Mouse (Mus musculus) spleen, adult 2 months (tissue): ENCODE results near the gene Emilin2. TPM values are rescaled to one million over a fixed set of nuclear protein-coding genes. Genes with fewer than 3 reads are reported as not detected.
A peak's percentile ranks its signal among the peaks of the same experiment; 100 is the strongest.

Experiments used
- DNase-seq, 2 experiments: peaks; one replicate each; pipeline versions ENCODE4 v3.0.0 to v3.0.0-alpha.2; 2012 to 2021; ENCODE audit warnings: low spot score in 2 of 2, low read depth in 1 of 2
- H3K27ac ChIP-seq: fragments of 200-500 bp; 2 replicates; pipeline ENCODE4 v1.5.1; 2012; ENCODE audit warnings: low read length, inconsistent platforms; ENCODE audit not compliant: insufficient read depth
- H3K27me3 ChIP-seq: fragments of 200-500 bp; 2 replicates; pipeline ENCODE4 v1.6.1; 2012; ENCODE audit warnings: mild to moderate bottlenecking, moderate library complexity, low read length, inconsistent platforms; ENCODE audit not compliant: control insufficient read depth, insufficient read depth
- H3K36me3 ChIP-seq: fragments of 200-500 bp; 2 replicates; pipeline ENCODE4 v1.6.1; 2012; ENCODE audit warnings: mild to moderate bottlenecking, low read length, inconsistent platforms; ENCODE audit not compliant: control insufficient read depth, insufficient read depth
- H3K4me1 ChIP-seq: fragments of 200-500 bp; 2 replicates; pipeline ENCODE4 v1.6.1; 2011; ENCODE audit warnings: inconsistent platforms; ENCODE audit not compliant: control insufficient read depth, insufficient read depth, insufficient read length
- H3K4me3 ChIP-seq: fragments of 200-500 bp; 2 replicates; pipeline ENCODE4 v1.5.1; 2011; ENCODE audit warnings: mild to moderate bottlenecking, inconsistent platforms; ENCODE audit not compliant: insufficient read depth, insufficient read length; ENCODE audit errors: extremely low read depth
- CTCF ChIP-seq: fragments of 200-500 bp; IDR thresholded peaks from 2 replicates; pipeline ENCODE4 v1.5.1; 2011; ENCODE audit warnings: mild to moderate bottlenecking, inconsistent platforms; ENCODE audit not compliant: insufficient read depth, insufficient read length, insufficient replicate concordance; ENCODE audit errors: extremely low read depth
- POLR2A ChIP-seq: fragments of 200-500 bp; IDR thresholded peaks from 2 replicates; pipeline ENCODE4 v1.6.1; 2011; ENCODE audit warnings: low read depth, low read length, inconsistent platforms
- WGBS: fragments of 180-500 bp; shearing (Covaris S2); methylation state at CpG from one replicate; pipeline ENCODE4 v1.1.7; 2018; 5-methylcytosine and 5-hydroxymethylcytosine counted together
- polyA plus RNA-seq: library from polyadenylated mRNA; depleted of rRNA; stranded (reverse); fragments of >200 nt; gene quantifications from 2 replicates; pipeline ENCODE4 v1.2.3, GENCODE M21; 2012; rRNA removed

The Emilin2 gene
- polyA plus RNA-seq: 20.0 and 30.0 TPM in 2 replicates

DNA sequence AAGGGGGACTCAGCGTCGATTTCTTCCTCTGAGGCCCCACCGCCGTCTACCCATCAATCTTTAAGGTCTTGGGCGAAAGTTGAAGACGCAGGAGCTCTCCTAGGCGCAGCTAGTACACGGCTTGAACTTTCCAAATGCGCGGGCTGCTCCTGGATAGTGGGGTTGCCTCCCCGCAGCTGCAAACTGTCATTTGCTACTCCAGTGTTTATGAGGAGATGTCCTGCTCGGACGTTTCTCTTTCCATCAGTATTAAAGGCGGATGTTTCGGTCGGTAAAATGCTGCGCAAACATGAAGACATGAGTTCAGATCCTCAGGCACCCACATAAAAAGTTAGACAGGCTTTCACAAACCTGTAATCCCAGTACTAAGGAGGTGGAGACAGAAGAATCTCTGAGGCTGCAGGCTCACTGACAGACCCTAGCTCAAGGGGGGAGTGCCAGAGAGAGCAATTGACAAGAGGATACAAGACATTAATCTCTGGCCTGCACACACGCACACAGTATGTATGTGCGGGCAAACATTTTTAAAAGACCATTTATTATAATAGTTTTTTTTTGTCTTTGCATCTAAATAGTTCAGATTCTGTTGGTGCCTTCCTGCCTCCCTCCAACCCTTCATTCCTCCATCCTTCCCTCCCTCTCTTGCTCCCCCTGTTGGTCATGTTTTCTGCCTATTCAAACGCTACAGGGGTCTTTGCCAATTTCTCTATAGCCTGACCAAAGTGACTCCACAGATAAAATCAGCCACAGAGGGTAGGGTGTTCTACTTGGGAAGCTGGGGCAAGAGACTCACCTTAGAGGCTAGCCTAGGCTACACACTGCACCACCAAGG is at the start of gene Emilin2:
Emilin2 (minus strand) TSS at position 639 of the 832 bp plus-strand sequence.
- H3K27ac ChIP-seq: no peak within 1 kb of the TSS
- TF ChIP-seq CTCF: peak; percentile 39; the same call in 1 of the 2 replicates
- TF ChIP-seq POLR2A: no peak
- no peaks in the 10 kb centered on the region for H3K4me1 ChIP-seq

DNA sequence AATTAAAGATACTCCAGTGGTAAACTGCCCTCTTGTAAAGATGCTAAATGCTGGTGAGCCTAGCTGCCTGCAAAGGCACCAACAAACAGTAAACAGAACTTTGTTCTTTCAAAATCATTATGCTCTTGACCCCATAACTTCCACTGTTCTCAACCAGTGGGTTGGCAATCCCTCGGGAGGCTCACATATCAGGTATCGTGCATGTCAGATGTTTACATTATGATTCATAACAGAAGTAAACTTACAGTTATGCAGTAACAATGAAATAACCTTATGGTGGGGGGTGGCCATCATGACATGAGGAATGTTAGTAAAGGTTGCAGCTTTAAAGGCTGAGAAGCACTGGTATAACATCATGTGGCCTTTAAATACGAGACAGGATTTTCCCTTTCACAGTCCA is 43.7 kb upstream of the Emilin2 start:
- WGBS: 93% methylated on average over 3 of the region's 3 CpGs

More for the DNA sequence above, at the start of gene Emilin2:
- Histone ChIP-seq H3K27me3 (peaks cover 13% of the 10 kb centered on the region), H3K36me3 (no peaks in the 10 kb centered on the region), H3K4me3 (peak within 1 kb of the TSS; percentile 43)
- DNase-seq: peak in 1 of 2 experiments; percentile 19
- WGBS: 12% methylated on average over 20 of the region's 20 CpGs

DNA sequence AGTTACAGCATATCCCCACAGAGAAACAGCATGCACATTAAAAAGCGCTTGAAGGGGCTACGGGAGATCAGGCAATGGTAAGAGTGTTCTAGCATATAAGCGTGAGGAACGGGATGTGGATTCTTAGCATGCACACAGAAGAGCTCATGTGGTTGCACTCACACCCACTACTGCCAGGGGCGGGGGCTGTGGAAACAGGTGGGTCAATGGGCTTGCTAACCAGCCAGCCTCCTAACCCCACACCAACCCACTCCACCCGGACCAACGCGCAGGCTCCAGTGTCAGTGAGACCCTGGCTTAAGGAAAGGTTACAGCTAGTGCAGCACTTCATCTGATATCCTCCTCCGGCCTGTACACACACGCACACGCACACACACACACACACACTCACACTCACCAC is 42.4 kb upstream of the Emilin2 start:
- no peaks in the 10 kb centered on the region for H3K4me1 ChIP-seq
- 98% methylated on average over 11 of the region's 11 CpGs for WGBS
- H3K4me3 ChIP-seq: no peak overlapping the region
- no peaks in the 10 kb centered on the region for H3K27me3 ChIP-seq
- peaks cover 39% of the 10 kb centered on the region for H3K36me3 ChIP-seq
- no peak overlapping the region for H3K27ac ChIP-seq
- no peak for DNase-seq
- TF ChIP-seq POLR2A (no peak), CTCF (no peak)

More for the DNA sequence above, 43.7 kb upstream of the Emilin2 start:
- Histone ChIP-seq H3K4me3 (no peak overlapping the region), H3K36me3 (peaks cover 41% of the 10 kb centered on the region), H3K27me3 (no peaks in the 10 kb centered on the region), H3K4me1 (no peaks in the 10 kb centered on the region), H3K27ac (no peak overlapping the region)
- no peak for DNase-seq
- no peak for TF ChIP-seq POLR2A
- TF ChIP-seq CTCF: no peak

DNA sequence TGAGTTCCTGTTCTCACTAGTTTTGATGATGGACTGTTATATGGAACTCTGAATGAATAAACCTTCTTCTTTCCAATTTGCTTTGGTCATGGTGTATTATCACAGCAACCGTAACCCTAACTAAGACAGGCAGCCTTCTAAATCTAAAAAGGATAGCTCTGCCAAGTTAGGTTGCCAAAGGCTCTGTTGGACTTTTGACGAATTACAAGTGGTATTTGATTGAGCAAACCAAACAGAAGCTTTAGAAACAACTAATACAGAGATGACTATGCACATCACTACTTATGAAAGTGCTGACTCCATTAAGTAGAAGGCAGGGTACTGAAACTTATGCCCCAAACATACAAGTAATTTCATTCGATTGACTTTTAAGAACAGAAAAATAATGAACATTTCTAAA is 36.4 kb upstream of the Emilin2 start:
- Histone ChIP-seq H3K4me3 (no peak overlapping the region), H3K36me3 (peaks cover 50% of the 10 kb centered on the region), H3K4me1 (no peaks in the 10 kb centered on the region), H3K27me3 (no peaks in the 10 kb centered on the region), H3K27ac (no peak overlapping the region)
- 91% methylated on average over 3 of the region's 3 CpGs for WGBS
- no peak for TF ChIP-seq CTCF
- TF ChIP-seq POLR2A: no peak
- no peak for DNase-seq

DNA sequence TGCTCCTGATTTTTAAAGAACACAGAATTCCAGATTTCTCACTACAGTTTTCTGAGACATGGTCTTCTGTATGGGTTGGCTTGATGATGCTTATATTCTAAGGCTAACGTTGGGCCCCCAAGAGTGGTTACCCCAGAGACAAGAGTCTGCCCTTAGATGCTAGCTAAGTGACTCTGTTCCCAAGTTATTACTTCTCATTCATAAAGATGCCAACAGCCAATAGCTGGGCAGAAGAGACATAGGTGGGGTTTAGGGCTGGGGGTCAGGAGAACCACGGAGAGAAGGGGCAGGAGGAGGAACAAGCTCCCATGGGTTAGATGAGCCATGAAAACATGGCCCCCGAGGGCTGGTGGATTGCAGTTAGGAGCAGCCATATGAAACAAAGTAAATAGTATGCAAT is 30.2 kb upstream of the Emilin2 start:
- no peak for DNase-seq
- 89% methylated on average over 3 of the region's 3 CpGs for WGBS
- Histone ChIP-seq H3K4me3 (no peak overlapping the region), H3K27ac (no peak overlapping the region), H3K27me3 (no peaks in the 10 kb centered on the region), H3K36me3 (peaks cover 11% of the 10 kb centered on the region), H3K4me1 (no peaks in the 10 kb centered on the region)
- TF ChIP-seq CTCF: no peak
- TF ChIP-seq POLR2A: no peak

DNA sequence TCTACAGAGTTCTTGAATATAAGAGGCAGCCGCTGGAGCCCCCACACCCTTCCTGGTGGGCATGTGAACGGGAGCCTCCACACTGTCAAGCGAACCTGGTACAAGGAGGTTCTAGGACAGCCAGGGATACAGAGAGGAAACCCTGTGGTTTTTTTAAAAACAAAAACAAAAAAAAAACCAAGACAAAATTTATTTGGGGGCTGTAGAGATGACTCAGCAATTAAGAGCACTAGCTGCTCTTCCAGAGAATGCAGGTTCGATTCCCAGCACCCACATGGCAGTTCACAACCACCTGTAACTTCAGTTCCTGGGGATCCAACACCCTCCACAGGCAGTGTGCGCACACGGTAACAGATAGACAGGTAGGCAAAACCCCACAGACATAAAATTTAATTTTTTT is 26.8 kb upstream of the Emilin2 start:
- Histone ChIP-seq H3K27ac (no peak overlapping the region), H3K36me3 (no peaks in the 10 kb centered on the region), H3K4me1 (no peaks in the 10 kb centered on the region), H3K27me3 (no peaks in the 10 kb centered on the region), H3K4me3 (no peak overlapping the region)
- no peak for TF ChIP-seq CTCF
- no peak for TF ChIP-seq POLR2A
- DNase-seq: no peak
- WGBS: 94% methylated on average over 6 of the region's 6 CpGs

DNA sequence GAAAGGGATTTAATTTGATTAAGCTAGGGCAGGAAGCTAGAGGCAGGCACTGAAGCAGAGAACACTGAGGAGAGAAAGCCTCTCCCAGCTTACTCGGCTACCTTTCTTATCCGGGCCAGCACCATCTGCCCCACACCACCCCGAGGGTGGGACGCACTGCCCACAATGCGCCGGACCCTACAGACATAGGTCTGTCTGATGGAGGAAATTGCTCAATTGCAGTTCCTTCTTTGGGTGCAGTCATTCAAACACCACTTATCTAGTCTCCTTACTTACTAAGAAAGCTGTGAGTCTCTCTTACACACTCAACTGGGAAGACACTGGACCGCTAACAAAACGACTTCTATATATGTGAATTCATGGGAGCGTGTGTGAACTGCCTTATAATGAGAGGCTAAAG is 25.8 kb upstream of the Emilin2 start:
- no peak overlapping the region for H3K27ac ChIP-seq
- DNase-seq: no peak
- no peak for TF ChIP-seq CTCF
- no peak for TF ChIP-seq POLR2A
- H3K4me1 ChIP-seq: no peaks in the 10 kb centered on the region
- 60% methylated on average over 9 of the region's 9 CpGs for whole genome bisulfite sequencing
- no peaks in the 10 kb centered on the region for H3K27me3 ChIP-seq
- H3K4me3 ChIP-seq: no peak overlapping the region
- no peaks in the 10 kb centered on the region for H3K36me3 ChIP-seq
